Mouse (Mus musculus) lung, adult 2 months (tissue): ENCODE data around the gene C1ra.
"Not testable (repeated sequence)": the region's sequence is repeated elsewhere in the genome, so short reads cannot be mapped to it uniquely, and the experiment has no call there.

Experiments used
- CTCF ChIP-seq: fragments of 200-500 bp; IDR thresholded peaks from 2 replicates; pipeline ENCODE4 v1.5.1; 2011; ENCODE audit warnings: mild to moderate bottlenecking, low read length, control low read depth; ENCODE audit not compliant: insufficient read depth
- POLR2A ChIP-seq: fragments of 200-500 bp; IDR thresholded peaks from 2 replicates; pipeline ENCODE4 v1.6.1; 2011; ENCODE audit warnings: low read depth, mild to moderate bottlenecking, control low read depth, low read length, borderline replicate concordance; ENCODE audit errors: extremely low read depth

- TF ChIP-seq POLR2A, CTCF: not testable (repeated sequence)
Observed at GRCm38 (mm10) chr6:124509192-124509591, 3.0 kb upstream of the C1ra start.
